Mouse (Mus musculus): ENCODE data around the gene Cst6. TPM values are rescaled to one million over a fixed set of nuclear protein-coding genes. Genes with fewer than 3 reads are reported as not detected.
A peak's percentile ranks its signal among the peaks of the same experiment; 100 is the strongest.
"Not testable (repeated sequence)": the region's sequence is repeated elsewhere in the genome, so short reads cannot be mapped to it uniquely, and the experiment has no call there.

Gene Cst6
- 226 and 874 TPM in 2 replicates for polyA plus RNA-seq (2012; rRNA removed)

DNA sequence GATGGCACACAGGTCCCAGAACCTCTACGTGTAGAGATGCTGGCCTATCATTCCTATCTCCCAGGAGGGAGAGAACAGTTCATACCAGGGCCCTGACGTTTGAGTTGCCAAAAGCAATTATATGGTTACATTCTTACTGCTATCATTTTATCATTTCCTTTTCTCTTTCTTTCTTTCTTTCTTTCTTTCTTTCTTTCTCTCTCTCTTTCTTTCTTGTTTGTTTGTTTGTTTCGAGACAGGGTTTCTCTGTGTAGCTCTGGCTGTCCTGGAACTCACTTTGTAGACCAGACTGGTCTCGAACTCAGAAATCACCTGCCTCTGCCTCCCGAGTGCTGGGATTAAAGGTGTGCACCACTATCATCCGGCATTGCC is at the start of gene Cst6:
TSS of gene Cst6 (minus strand) at position 73 of the 372 bp plus-strand sequence.
- Histone ChIP-seq H3K4me1 (ENCODE audit: control insufficient read depth, insufficient read depth, insufficient read length, low read length) (peaks cover 23% of the 10 kb centered on the region), H3K4me3 (ENCODE audit: low read depth, low read length) (peak within 1 kb of the TSS; percentile 87), H3K27ac (ENCODE audit: insufficient read depth, low read depth, low read length) (peak within 1 kb of the TSS; percentile 18; the same call in 1 of the 2 replicates)
- WGBS = 57% methylated on average over 6 of the region's 6 CpGs
- H3K27me3 ChIP-seq (ENCODE audit: control insufficient read depth, insufficient read depth, low read length); H3K36me3 ChIP-seq (ENCODE audit: control insufficient read depth, insufficient read depth, low read length): not testable (repeated sequence)

DNA sequence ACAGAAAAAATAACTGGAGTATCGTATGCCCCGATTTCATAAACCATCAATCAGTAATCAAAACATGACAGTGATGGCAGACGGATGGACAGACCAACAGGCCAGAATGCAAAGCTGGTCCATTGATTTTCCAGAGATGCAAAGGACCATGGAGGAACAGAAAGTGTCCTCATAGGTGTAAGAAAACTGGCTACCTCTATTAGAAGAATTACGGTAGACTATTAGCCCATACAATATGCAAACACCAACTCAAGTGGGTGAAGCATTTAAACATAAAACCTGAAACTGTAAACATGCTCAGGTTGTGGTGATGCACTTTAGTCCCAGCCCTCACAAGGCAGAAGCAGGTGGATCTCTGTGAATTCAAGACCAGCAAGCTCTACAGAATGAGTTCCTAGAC is 46.0 kb upstream of the Cst6 start:
- Histone ChIP-seq H3K27me3 (ENCODE audit: control insufficient read depth, insufficient read depth, low read length) (no peaks in the 10 kb centered on the region), H3K4me1 (ENCODE audit: control insufficient read depth, insufficient read depth, insufficient read length, low read length) (0 out of 2 replicates have a peak, but pooled peaks cover 2% of the 10 kb centered on the region), H3K27ac (ENCODE audit: insufficient read depth, low read depth, low read length) (no peak overlapping the region), H3K36me3 (ENCODE audit: control insufficient read depth, insufficient read depth, low read length) (no peaks in the 10 kb centered on the region), H3K4me3 (ENCODE audit: low read depth, low read length) (no peak overlapping the region)
- TF ChIP-seq CTCF (IDR thresholded peaks at IDR 0.05; ENCODE audit: extremely low read depth, insufficient read length, insufficient replicate concordance, low read depth, low read length) (no peak), POLR2A (IDR thresholded peaks at IDR 0.05; ENCODE audit: low read depth, low read length) (no peak)
- WGBS = 68% methylated on average over 4 of the region's 4 CpGs

DNA sequence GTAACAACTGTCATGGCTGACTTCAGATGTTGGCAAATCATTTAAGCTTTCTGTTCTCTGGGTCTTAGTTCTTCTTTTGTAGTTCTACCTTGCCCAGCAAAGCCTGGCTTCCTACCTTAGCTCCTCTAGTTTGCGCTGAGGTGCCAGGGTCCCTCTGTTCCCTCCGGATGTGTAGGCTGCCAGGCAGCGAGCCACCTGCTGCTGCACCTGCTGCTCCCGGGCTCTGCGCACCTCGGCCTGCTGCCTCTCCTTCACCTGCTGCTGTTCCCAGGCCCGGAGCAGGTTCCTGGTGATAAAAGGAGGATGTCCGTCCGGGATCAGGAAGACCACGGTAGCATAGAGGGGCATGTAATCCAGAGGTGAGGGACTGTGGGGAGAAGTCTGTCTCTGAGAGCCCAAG is 44.8 kb upstream of the Cst6 start:
- Histone ChIP-seq H3K4me3 (ENCODE audit: low read depth, low read length) (no peak overlapping the region), H3K27ac (ENCODE audit: insufficient read depth, low read depth, low read length) (no peak overlapping the region), H3K36me3 (ENCODE audit: control insufficient read depth, insufficient read depth, low read length) (no peaks in the 10 kb centered on the region), H3K27me3 (ENCODE audit: control insufficient read depth, insufficient read depth, low read length) (no peaks in the 10 kb centered on the region), H3K4me1 (ENCODE audit: control insufficient read depth, insufficient read depth, insufficient read length, low read length) (peaks cover 11% of the 10 kb centered on the region; the same call in 1 of the 2 replicates)
- TF ChIP-seq POLR2A (IDR thresholded peaks at IDR 0.05; ENCODE audit: low read depth, low read length) = no peak
- TF ChIP-seq CTCF (IDR thresholded peaks at IDR 0.05; ENCODE audit: extremely low read depth, insufficient read length, insufficient replicate concordance, low read depth, low read length) = no peak
- WGBS = 23% methylated on average over 10 of the region's 10 CpGs

DNA sequence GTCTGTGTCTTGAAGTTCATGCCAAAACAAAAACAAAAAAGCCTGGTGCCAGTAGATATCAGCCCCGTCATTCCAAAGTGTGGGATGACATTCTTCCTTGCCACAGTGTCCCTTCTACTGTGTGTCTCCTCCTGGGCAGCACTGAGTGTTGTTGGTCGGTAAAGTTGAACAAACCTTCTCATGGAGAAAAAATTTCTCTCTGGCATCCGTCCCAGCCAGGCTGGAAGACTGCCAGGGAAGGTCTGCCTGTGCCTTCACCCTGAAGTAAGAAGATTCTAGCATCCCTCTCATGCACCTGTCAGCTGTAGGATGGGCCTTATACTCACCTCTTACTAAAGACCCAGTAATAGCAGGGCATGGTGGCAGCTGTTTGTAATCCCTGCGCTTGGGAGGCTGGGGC is 43.5 kb upstream of the Cst6 start:
- Histone ChIP-seq H3K4me1 (ENCODE audit: control insufficient read depth, insufficient read depth, insufficient read length, low read length) (peaks cover 11% of the 10 kb centered on the region; the same call in 1 of the 2 replicates), H3K27ac (ENCODE audit: insufficient read depth, low read depth, low read length) (no peak overlapping the region), H3K27me3 (ENCODE audit: control insufficient read depth, insufficient read depth, low read length) (no peaks in the 10 kb centered on the region), H3K4me3 (ENCODE audit: low read depth, low read length) (no peak overlapping the region), H3K36me3 (ENCODE audit: control insufficient read depth, insufficient read depth, low read length) (no peaks in the 10 kb centered on the region)
- TF ChIP-seq CTCF (IDR thresholded peaks at IDR 0.05; ENCODE audit: extremely low read depth, insufficient read length, insufficient replicate concordance, low read depth, low read length) (no peak), POLR2A (IDR thresholded peaks at IDR 0.05; ENCODE audit: low read depth, low read length) (no peak)
- WGBS = 22% methylated on average over 4 of the region's 4 CpGs

DNA sequence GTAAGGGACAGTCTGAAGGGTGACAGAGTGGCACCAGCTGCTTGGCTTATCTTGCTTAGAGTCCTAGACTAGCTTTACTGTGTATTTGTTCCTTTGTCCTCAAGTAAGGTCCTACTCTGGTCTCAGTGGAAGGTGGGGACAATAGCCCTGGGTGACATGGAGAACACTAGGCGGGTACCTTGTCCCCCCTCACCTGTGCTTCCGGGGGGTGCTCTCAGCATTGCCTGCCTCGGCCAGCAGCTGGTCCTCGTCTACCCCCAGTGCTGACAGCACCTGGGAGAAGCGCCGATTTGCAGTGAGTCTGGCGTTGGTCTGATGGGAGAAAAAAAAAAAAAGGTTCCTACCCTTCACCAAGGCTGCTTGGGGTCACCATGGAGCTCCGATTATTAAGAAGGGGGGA is 41.0 kb upstream of the Cst6 start:
- WGBS = 54% methylated on average over 8 of the region's 8 CpGs
- no peaks in the 10 kb centered on the region for H3K27me3 ChIP-seq (ENCODE audit: control insufficient read depth, insufficient read depth, low read length)
- H3K27ac ChIP-seq (ENCODE audit: insufficient read depth, low read depth, low read length) = peak overlapping the region; percentile 93
- H3K36me3 ChIP-seq (ENCODE audit: control insufficient read depth, insufficient read depth, low read length) = no peaks in the 10 kb centered on the region; the same call in 1 of the 2 replicates
- peaks cover 11% of the 10 kb centered on the region; the same call in 1 of the 2 replicates for H3K4me1 ChIP-seq (ENCODE audit: control insufficient read depth, insufficient read depth, insufficient read length, low read length)
- TF ChIP-seq POLR2A (IDR thresholded peaks at IDR 0.05; ENCODE audit: low read depth, low read length) (no peak), CTCF (IDR thresholded peaks at IDR 0.05; ENCODE audit: extremely low read depth, insufficient read length, insufficient replicate concordance, low read depth, low read length) (no peak)
- H3K4me3 ChIP-seq (ENCODE audit: low read depth, low read length) = no peak overlapping the region

DNA sequence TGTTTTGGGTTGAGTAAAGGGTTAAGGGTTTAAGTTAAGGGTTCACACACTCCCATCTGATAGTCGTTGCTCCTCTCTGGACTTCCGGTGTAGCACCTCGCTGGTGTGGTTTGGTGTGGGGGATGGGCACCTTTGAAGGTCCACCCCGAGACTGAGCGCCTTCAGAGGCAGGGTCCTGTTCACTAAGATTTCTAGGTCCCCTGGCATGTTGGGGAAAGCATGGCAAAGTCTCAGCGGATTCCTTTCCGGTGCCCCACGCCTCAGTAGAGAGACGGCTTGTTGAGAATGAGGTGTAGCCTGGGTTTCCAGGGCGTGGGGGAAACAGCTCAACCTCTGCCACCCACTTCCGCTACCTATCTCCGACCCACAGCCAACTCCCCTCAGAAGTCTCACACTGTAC is 40.3 kb upstream of the Cst6 start:
- no peaks in the 10 kb centered on the region for H3K27me3 ChIP-seq (ENCODE audit: control insufficient read depth, insufficient read depth, low read length)
- peaks cover 2% of the 10 kb centered on the region for H3K36me3 ChIP-seq (ENCODE audit: control insufficient read depth, insufficient read depth, low read length)
- peaks cover 11% of the 10 kb centered on the region; the same call in 1 of the 2 replicates for H3K4me1 ChIP-seq (ENCODE audit: control insufficient read depth, insufficient read depth, insufficient read length, low read length)
- peak overlapping the region; percentile 93 for H3K27ac ChIP-seq (ENCODE audit: insufficient read depth, low read depth, low read length)
- TF ChIP-seq CTCF (IDR thresholded peaks at IDR 0.05; ENCODE audit: extremely low read depth, insufficient read length, insufficient replicate concordance, low read depth, low read length) (no peak), POLR2A (IDR thresholded peaks at IDR 0.05; ENCODE audit: low read depth, low read length) (peak; percentile 29; the same call in 1 of the 2 replicates)
- H3K4me3 ChIP-seq (ENCODE audit: low read depth, low read length) = peak overlapping the region; percentile 95
- 4% methylated on average over 12 of the region's 12 CpGs for WGBS

DNA sequence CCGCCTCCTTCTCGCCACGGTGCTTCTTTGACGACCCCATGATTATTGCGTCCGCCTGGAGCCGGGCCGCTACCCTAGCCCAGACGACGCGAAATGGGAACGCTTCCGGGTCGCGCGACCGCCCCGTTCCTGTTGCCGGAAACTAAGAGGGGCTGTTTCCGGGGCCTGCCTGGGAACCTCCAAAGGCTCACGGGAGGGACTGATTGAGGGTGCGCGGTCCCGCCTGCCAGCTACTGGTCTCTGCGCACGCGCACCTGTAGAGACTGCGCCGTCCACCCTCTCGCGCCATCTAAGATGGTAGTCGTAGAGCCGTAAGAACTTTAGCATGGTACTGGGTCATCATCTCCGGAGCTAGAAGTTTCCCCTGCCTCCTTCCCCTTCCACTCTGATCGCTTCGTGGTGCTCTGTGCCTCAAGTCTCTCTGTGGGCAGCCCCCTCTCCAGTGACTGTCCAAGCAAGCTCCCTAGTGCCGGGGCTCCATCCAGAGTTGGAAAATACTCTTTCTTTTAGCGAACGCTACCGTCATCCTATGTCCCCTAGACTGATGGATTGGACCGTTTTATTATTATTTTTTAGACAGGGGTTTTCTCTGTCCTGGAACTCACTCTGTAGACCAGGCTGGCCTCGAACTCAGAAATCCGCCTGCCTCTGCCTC is 39.3 kb upstream of the Cst6 start, which contains the start of gene Sart1:
TSS of gene Sart1 (minus strand) at position 116 of the 655 bp plus-strand sequence.
- Histone ChIP-seq H3K27me3 (ENCODE audit: control insufficient read depth, insufficient read depth, low read length) (no peaks in the 10 kb centered on the region), H3K4me3 (ENCODE audit: low read depth, low read length) (peak within 1 kb of the TSS; percentile 95), H3K36me3 (ENCODE audit: control insufficient read depth, insufficient read depth, low read length) (peaks cover 12% of the 10 kb centered on the region), H3K27ac (ENCODE audit: insufficient read depth, low read depth, low read length) (peak within 1 kb of the TSS; percentile 93), H3K4me1 (ENCODE audit: control insufficient read depth, insufficient read depth, insufficient read length, low read length) (peaks cover 11% of the 10 kb centered on the region; the same call in 1 of the 2 replicates)
- WGBS = under 1% methylated on average over 43 of the region's 43 CpGs
- peak; percentile 85; the same call in 1 of the 2 replicates for TF ChIP-seq POLR2A (IDR thresholded peaks at IDR 0.05; ENCODE audit: low read depth, low read length)
- TF ChIP-seq CTCF (IDR thresholded peaks at IDR 0.05; ENCODE audit: extremely low read depth, insufficient read length, insufficient replicate concordance, low read depth, low read length) = no peak

Measured in small intestine, adult 2 months (tissue).